Mouse (Mus musculus) stomach, postnatal 0 days (tissue): ENCODE results near the gene Erbb4. TPM values are rescaled to one million over a fixed set of nuclear protein-coding genes. Genes with fewer than 3 reads are reported as not detected.

ENCODE experiments used
- ATAC-seq: fragments of 200-750 bp; cut with Nextera tagmentation; 2 replicates; pipeline ENCODE4 v1.8.0; 2017; ENCODE audit not compliant: low FRiP score, low TSS enrichment
- DNase-seq: peaks from one replicate; pipeline ENCODE4 v3.0.0-alpha.2; 2016; ENCODE audit warnings: low spot score
- H3K27ac ChIP-seq: fragments of 300-500 bp; sonication (generic); replicated peaks from 2 replicates; pipeline ENCODE4 v1.5.1; 2014; ENCODE audit warnings: mild to moderate bottlenecking, control low read depth
- H3K27me3 ChIP-seq: fragments of 300-500 bp; sonication (generic); 2 replicates; pipeline ENCODE4 v1.6.1; 2014; ENCODE audit warnings: low read length; ENCODE audit not compliant: control insufficient read depth, insufficient read depth
- H3K36me3 ChIP-seq: fragments of 300-500 bp; sonication (generic); 2 replicates; pipeline ENCODE4 v1.6.1; 2014; ENCODE audit warnings: low read length, mixed read lengths; ENCODE audit not compliant: control insufficient read depth, insufficient read depth
- H3K4me1 ChIP-seq: fragments of 300-500 bp; sonication (generic); replicated peaks from 2 replicates; pipeline ENCODE4 v1.6.1; 2014; ENCODE audit warnings: antibody characterized with exemption; ENCODE audit not compliant: control insufficient read depth, insufficient read depth
- H3K4me2 ChIP-seq: fragments of 300-500 bp; sonication (generic); replicated peaks from 2 replicates; pipeline ENCODE4 v1.6.1; 2014; ENCODE audit warnings: low read depth, mild to moderate bottlenecking, control low read depth, moderate library complexity
- H3K4me3 ChIP-seq: fragments of 300-500 bp; sonication (generic); 2 replicates; pipeline ENCODE4 v1.5.1; 2014; ENCODE audit warnings: low read depth, low read length, control low read depth
- H3K9ac ChIP-seq: fragments of 300-500 bp; sonication (generic); 2 replicates; pipeline ENCODE4 v1.6.1; 2014; ENCODE audit warnings: mild to moderate bottlenecking, low read length, control low read depth, mixed read lengths
- H3K9me3 ChIP-seq: fragments of 300-500 bp; sonication (generic); 2 replicates; pipeline ENCODE4 v1.6.1; 2016; ENCODE audit warnings: low read length; ENCODE audit not compliant: control insufficient read depth
- CTCF ChIP-seq: IDR thresholded peaks from 2 replicates; pipeline ENCODE4 v1.5.1; 2016; ENCODE audit warnings: antibody characterized with exemption, low read depth, mild to moderate bottlenecking, moderate library complexity
- EP300 ChIP-seq: optimal IDR thresholded peaks from 2 replicates; pipeline ENCODE3; 2016; ENCODE audit warnings: antibody characterized with exemption
- WGBS: fragments of 180-500 bp; shearing (Covaris S2); extraction: QIAGEN DNeasy Blood & Tissue Kit; methylation state at CpG from one replicate; pipeline ENCODE4 v1.1.7; 2014; 5-methylcytosine and 5-hydroxymethylcytosine counted together
- polyA plus RNA-seq: library from polyadenylated mRNA; unstranded; fragments of >200 nt; fragmentation: Nextera tagmentation; extraction: Ambion mirVana; gene quantifications from 2 replicates; pipeline ENCODE4 v1.2.1, GENCODE M21; 2015

Erbb4 gene
- polyA plus RNA-seq, 1 experiment from 2014 or later: not detected

GRCm38 (mm10) chr1:68047139-68047538, 1060.7 kb downstream of the Erbb4 start:
- TF ChIP-seq EP300 (no peak), CTCF (no peak)
- ATAC-seq (no peak), DNase-seq (no peak)
- WGBS: 20% methylated on average over 5 of the region's 5 CpGs
- Histone ChIP-seq H3K27ac (no peak overlapping the region), H3K4me1 (no peaks in the 10 kb centered on the region), H3K4me3 (no peak overlapping the region), H3K4me2 (peak overlapping the region; percentile 42), H3K9ac (no peak overlapping the region), H3K9me3 (no peaks in the 10 kb centered on the region), H3K27me3 (no peaks in the 10 kb centered on the region), H3K36me3 (no peaks in the 10 kb centered on the region)

- Histone ChIP-seq H3K27me3 (no peaks in the 10 kb centered on the region), H3K4me3 (peak overlapping the region; percentile 19; the same call in 1 of the 2 replicates), H3K9ac (no peak overlapping the region), H3K9me3 (no peaks in the 10 kb centered on the region), H3K4me2 (peak overlapping the region; percentile 42), H3K36me3 (no peaks in the 10 kb centered on the region), H3K27ac (no peak overlapping the region), H3K4me1 (no peaks in the 10 kb centered on the region)
- no peak for TF ChIP-seq EP300
- peak; percentile 21; the same call in 1 of the 2 replicates for TF ChIP-seq CTCF
- ATAC-seq: no peak
- WGBS: 6% methylated on average over 7 of the region's 7 CpGs
- DNase-seq: peak; percentile 17
Observed at GRCm38 (mm10) chr1:68046551-68046970, 1061.3 kb downstream of the Erbb4 start.

GRCm38 (mm10) chr1:68024086-68024940, 1083.5 kb downstream of the Erbb4 start:
- TF ChIP-seq CTCF (no peak), EP300 (no peak)
- Histone ChIP-seq H3K4me1 (no peaks in the 10 kb centered on the region), H3K4me2 (no peak overlapping the region), H3K9ac (no peak overlapping the region), H3K9me3 (no peaks in the 10 kb centered on the region), H3K4me3 (no peak overlapping the region), H3K27me3 (no peaks in the 10 kb centered on the region), H3K27ac (no peak overlapping the region), H3K36me3 (no peaks in the 10 kb centered on the region)
- ATAC-seq (no peak), DNase-seq (no peak)

GRCm38 (mm10) chr1:68020020-68020419, 1087.8 kb downstream of the Erbb4 start:
- no peak overlapping the region for H3K4me3 ChIP-seq
- no peak overlapping the region for H3K4me2 ChIP-seq
- no peak overlapping the region for H3K9ac ChIP-seq
- WGBS: 90% methylated on average over 1 of the region's 1 CpGs
- ATAC-seq (no peak), DNase-seq (no peak)
- TF ChIP-seq CTCF (no peak), EP300 (no peak)
- no peak overlapping the region for H3K27ac ChIP-seq
- no peaks in the 10 kb centered on the region for H3K36me3 ChIP-seq
- no peaks in the 10 kb centered on the region for H3K27me3 ChIP-seq
- no peaks in the 10 kb centered on the region for H3K9me3 ChIP-seq
- no peaks in the 10 kb centered on the region for H3K4me1 ChIP-seq

- WGBS: 73% methylated on average over 3 of the region's 3 CpGs
- Histone ChIP-seq H3K27me3 (no peaks in the 10 kb centered on the region), H3K4me3 (no peak overlapping the region), H3K4me2 (no peak overlapping the region), H3K27ac (no peak overlapping the region), H3K4me1 (no peaks in the 10 kb centered on the region), H3K9me3 (no peaks in the 10 kb centered on the region), H3K9ac (no peak overlapping the region), H3K36me3 (no peaks in the 10 kb centered on the region)
- ATAC-seq (no peak), DNase-seq (no peak)
- TF ChIP-seq CTCF: no peak
- no peak for TF ChIP-seq EP300
Observed at GRCm38 (mm10) chr1:68019618-68020017, 1088.2 kb downstream of the Erbb4 start.
